Mouse (Mus musculus) embryonic fibroblast, embryonic 13.5 days (primary cell): ENCODE results near the gene Gpsm2.

Experiments
- CTCF ChIP-seq: IDR thresholded peaks from 2 replicates; pipeline ENCODE4 v1.5.1; 2011; ENCODE audit warnings: mild to moderate bottlenecking, control low read depth, low read length, moderate library complexity, borderline replicate concordance; ENCODE audit not compliant: insufficient read depth
- POLR2A ChIP-seq: IDR thresholded peaks from 2 replicates; pipeline ENCODE4 v1.6.1; 2011; ENCODE audit warnings: low read depth, mild to moderate bottlenecking, control low read depth, low read length, moderate library complexity

DNA sequence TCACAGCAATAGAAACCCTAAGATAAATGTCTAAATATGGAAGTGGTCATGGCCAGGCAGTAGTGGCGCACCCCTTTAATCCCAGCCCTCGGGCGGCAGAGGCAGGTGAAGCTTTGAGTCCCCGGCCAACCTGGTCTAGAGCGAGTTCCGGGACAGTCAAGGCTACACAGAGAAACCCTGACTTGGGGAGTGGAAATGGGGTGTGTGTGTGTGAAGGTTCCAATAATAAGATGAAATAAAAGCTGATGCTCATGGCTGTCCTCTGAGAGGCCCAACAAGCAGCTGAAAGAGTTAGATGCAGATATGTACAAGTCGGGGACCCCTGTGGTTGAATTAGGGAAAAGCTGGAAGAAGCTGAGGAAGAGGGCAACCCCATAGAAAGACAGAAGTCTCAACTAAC, 36.4 kb downstream of the Gpsm2 start:
- TF ChIP-seq CTCF = no peak
- TF ChIP-seq POLR2A = no peak
